Mouse (Mus musculus): ENCODE measurements at regions not wholly inside any gene's neighbourhood (a gene's known extent, or its start where the extent isn't known, plus 50 kb on each side); places are given as distances from the start of the nearest gene placed in this dataset.

- TF ChIP-seq POLR2A (IDR thresholded peaks at IDR 0.05; ENCODE audit: control insufficient read depth, extremely low read depth, insufficient read depth, low read length, poor library complexity): no peak
- no peak for TF ChIP-seq CTCF (IDR thresholded peaks at IDR 0.05; ENCODE audit: borderline replicate concordance, control insufficient read depth, extremely low read depth, insufficient read depth, low read length, poor library complexity)
Observed at GRCm38 (mm10) chr13:28724300-28724699, 229.2 kb downstream of the Sox4 start.

Data from thymus, adult 2 months (tissue).